In the genomic region with DNA sequence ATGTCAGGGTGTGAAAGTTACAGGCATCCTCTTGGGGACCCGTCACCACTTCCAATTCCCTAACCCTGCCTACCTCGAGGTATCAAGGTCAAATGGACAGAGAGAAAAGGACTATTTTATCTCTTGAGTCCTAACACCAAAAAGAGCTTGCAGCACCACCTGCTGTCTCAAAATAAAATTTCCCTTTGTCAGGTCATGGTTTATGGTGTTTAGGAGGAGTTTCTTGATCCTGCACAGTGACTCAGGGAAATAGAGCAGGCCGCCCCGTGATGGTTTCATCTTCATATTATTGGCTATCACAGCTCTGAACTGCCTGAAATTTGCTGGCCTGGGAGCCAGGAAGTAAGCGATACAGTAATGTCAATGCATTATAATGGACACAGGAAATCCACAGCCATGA, we compare ENCODE assay signal across 10 mouse cellular contexts. TPM values are rescaled to one million over a fixed set of nuclear protein-coding genes. Genes with fewer than 3 reads are reported as not detected.
DNase-seq lines count a peak whose midpoint lies in the region; ATAC-seq lines count a peak whose summit lies in the region.
"Had no signal": no experiment of that assay in that cellular context is flagged by ENCODE, and none has a peak within 500 bp of the region (broad histone marks: within the 10 kb centered on the region; RNA-seq: fewer than 3 reads in every experiment).

No protein-coding gene starts in this region.

- no peak overlapping the region for H3K4me2 ChIP-seq in forebrain, embryonic 13.5 days
- no peak overlapping the region for H3K4me2 ChIP-seq in forebrain, embryonic 16.5 days (ENCODE audit: low read length)
- H3K4me2 ChIP-seq in hindbrain, embryonic 15.5 days = no peak overlapping the region
- H3K4me2 ChIP-seq: heart, embryonic 15.5 days had no signal

- H3K9ac ChIP-seq in forebrain, embryonic 13.5 days = no peak overlapping the region
- no peak overlapping the region for H3K9ac ChIP-seq in forebrain, embryonic 16.5 days (replicated peaks; ENCODE audit: low read depth, low read length)
- H3K9ac ChIP-seq in hindbrain, embryonic 15.5 days = no peak overlapping the region
- H3K9ac ChIP-seq: heart, embryonic 15.5 days had no signal

- H3K27me3 ChIP-seq in forebrain, embryonic 13.5 days = no peaks in the 10 kb centered on the region
- H3K27me3 ChIP-seq in forebrain, embryonic 16.5 days (replicated peaks; ENCODE audit: control insufficient read depth, insufficient read depth, low read length) = no peaks in the 10 kb centered on the region
- H3K27me3 ChIP-seq in hindbrain, embryonic 15.5 days = no peaks in the 10 kb centered on the region
- H3K27me3 ChIP-seq: heart, embryonic 15.5 days had no signal

- intact Hi-C loops in gastrocnemius, postnatal 14 days (cut with DNase I; ENCODE audit: low total_unique reads) = loop anchor here (10.0 kb wide), 1 partner anchor 300 kb away; a partner anchor contains a TSS

- DNase-seq in right cerebral cortex, adult 18-20 months = peak; percentile 51
- DNase-seq in right cerebral cortex, postnatal 14 days = no peak
- DNase-seq in cerebellum, postnatal 25 days = peak; percentile 57 to 77
- peak; percentile 38 for DNase-seq in lung, postnatal 25 days (ENCODE audit: low spot score)
- no peak for DNase-seq in gastrocnemius, postnatal 14 days

- peaks cover 6% of the 10 kb centered on the region; the same call in 1 of the 2 replicates for H3K4me1 ChIP-seq in forebrain, embryonic 13.5 days
- 0 out of 2 replicates have a peak, but pooled peaks cover 2% of the 10 kb centered on the region for H3K4me1 ChIP-seq in forebrain, embryonic 16.5 days (replicated peaks; ENCODE audit: control insufficient read depth, insufficient read depth, low read length)
- no peaks in the 10 kb centered on the region; the same call in 1 of the 2 replicates for H3K4me1 ChIP-seq in hindbrain, embryonic 15.5 days (replicated peaks)

- 0 out of 2 replicates have a peak, but pooled peaks have one; percentile 26 for ATAC-seq in forebrain, embryonic 13.5 days
- no peak for ATAC-seq in forebrain, embryonic 16.5 days
- ATAC-seq in hindbrain, embryonic 15.5 days (ENCODE audit: low FRiP score, low read depth) = 0 out of 2 replicates have a peak, but pooled peaks have one; percentile 33

- H3K27ac ChIP-seq in forebrain, embryonic 13.5 days = no peak overlapping the region
- no peak overlapping the region for H3K27ac ChIP-seq in forebrain, embryonic 16.5 days (ENCODE audit: low read length)
- H3K27ac ChIP-seq in hindbrain, embryonic 15.5 days (replicated peaks) = no peak overlapping the region
- H3K27ac ChIP-seq: heart, embryonic 15.5 days had no signal

- H3K36me3 ChIP-seq in forebrain, embryonic 13.5 days (ENCODE audit: poor library complexity, severe bottlenecking) = no peaks in the 10 kb centered on the region
- peaks cover 4% of the 10 kb centered on the region; the same call in 1 of the 2 replicates for H3K36me3 ChIP-seq in forebrain, embryonic 16.5 days (ENCODE audit: control insufficient read depth, insufficient read depth)
- no peaks in the 10 kb centered on the region; the same call in 1 of the 2 replicates for H3K36me3 ChIP-seq in hindbrain, embryonic 15.5 days
- H3K36me3 ChIP-seq: heart, embryonic 15.5 days had no signal

- WGBS in forebrain, embryonic 13.5 days = 52% methylated on average over 5 of the region's 5 CpGs
- WGBS in forebrain, embryonic 16.5 days = 55% methylated on average over 5 of the region's 5 CpGs
- 53% methylated on average over 5 of the region's 5 CpGs for WGBS in hindbrain, embryonic 15.5 days

- no peaks in the 10 kb centered on the region for H3K9me3 ChIP-seq in forebrain, embryonic 13.5 days (replicated peaks)
- H3K9me3 ChIP-seq in forebrain, embryonic 16.5 days (ENCODE audit: control insufficient read depth, low read length) = no peaks in the 10 kb centered on the region
- H3K9me3 ChIP-seq in hindbrain, embryonic 15.5 days = no peaks in the 10 kb centered on the region
- H3K9me3 ChIP-seq: heart, embryonic 15.5 days had no signal

- H3K4me3 ChIP-seq in forebrain, embryonic 13.5 days = no peak overlapping the region
- H3K4me3 ChIP-seq in forebrain, embryonic 16.5 days (replicated peaks; ENCODE audit: low read length) = no peak overlapping the region
- H3K4me3 ChIP-seq in hindbrain, embryonic 15.5 days = no peak overlapping the region
- H3K4me3 ChIP-seq: heart, embryonic 15.5 days; myocyte had no signal

RNA-seq across cellular contexts. Expression of a gene that starts 56.6 kb away (rescaled TPM):
- polyA plus RNA-seq in forebrain, embryonic 13.5 days (2015; fragmentation: Nextera tagmentation; extraction: Ambion mirVana) = 28.2 and 29.4 TPM in 2 replicates
- polyA plus RNA-seq in forebrain, embryonic 16.5 days (2015; fragmentation: Nextera tagmentation; extraction: Ambion mirVana) = 35.5 and 41.2 TPM in 2 replicates
- polyA plus RNA-seq in hindbrain, embryonic 15.5 days (2015; fragmentation: Nextera tagmentation; extraction: Ambion mirVana) = 39.4 and 41.1 TPM in 2 replicates
- 100 to 1,000 TPM; 121 to 150 TPM for total RNA-seq in gastrocnemius, postnatal 14 days (2021)

RNA-seq across cellular contexts. Expression of a gene that starts 57.0 kb away (rescaled TPM):
- 12.7 and 13.8 TPM in 2 replicates for polyA plus RNA-seq in forebrain, embryonic 13.5 days (2015; fragmentation: Nextera tagmentation; extraction: Ambion mirVana)
- polyA plus RNA-seq in forebrain, embryonic 16.5 days (2015; fragmentation: Nextera tagmentation; extraction: Ambion mirVana) = 58.6 and 61.5 TPM in 2 replicates
- 58.6 and 66.5 TPM in 2 replicates for polyA plus RNA-seq in hindbrain, embryonic 15.5 days (2015; fragmentation: Nextera tagmentation; extraction: Ambion mirVana)
- total RNA-seq in gastrocnemius, postnatal 14 days (2021) = 1 to 10 TPM in 1 of 2 experiments, under 1 TPM in 1; 0.60 to 1.1 TPM

Comparison
In these comparisons a context has a peak if more than half of its experiments do, and no peak if none do; other contexts are left out.
1. DNase-seq: peak in right cerebral cortex, adult 18-20 months (single experiment), cerebellum, postnatal 25 days (2 of 2) and lung, postnatal 25 days (single experiment); none in right cerebral cortex, postnatal 14 days (single experiment) and gastrocnemius, postnatal 14 days (single experiment).